Mouse (Mus musculus) hindbrain, embryonic 15.5 days (tissue): Measurements from ENCODE around the gene Twist1. TPM values are rescaled to one million over a fixed set of nuclear protein-coding genes. Genes with fewer than 3 reads are reported as not detected.

Experiments used
- ATAC-seq: fragments of 200-750 bp; cut with Nextera tagmentation; 2 replicates; pipeline ENCODE4 v1.8.0; 2017; ENCODE audit warnings: low read depth, moderate number of reproducible peaks, moderate TSS enrichment; ENCODE audit not compliant: low FRiP score
- H3K27ac ChIP-seq: fragments of 300-500 bp; sonication (generic); replicated peaks from 2 replicates; pipeline ENCODE4 v1.5.1; 2015; ENCODE audit warnings: mild to moderate bottlenecking, inconsistent platforms
- H3K27me3 ChIP-seq: fragments of 300-500 bp; sonication (generic); 2 replicates; pipeline ENCODE4 v1.6.1; 2015; ENCODE audit warnings: control low read depth, inconsistent platforms
- H3K36me3 ChIP-seq: fragments of 300-500 bp; sonication (generic); 2 replicates; pipeline ENCODE4 v1.6.1; 2015; ENCODE audit warnings: control low read depth, inconsistent platforms
- H3K4me1 ChIP-seq: fragments of 300-500 bp; sonication (generic); replicated peaks from 2 replicates; pipeline ENCODE4 v1.6.1; 2015; ENCODE audit warnings: control low read depth, inconsistent platforms
- H3K4me2 ChIP-seq: fragments of 300-500 bp; sonication (generic); 2 replicates; pipeline ENCODE4 v1.6.1; 2015; ENCODE audit warnings: moderate library complexity, mild to moderate bottlenecking, inconsistent platforms
- H3K4me3 ChIP-seq: fragments of 300-500 bp; sonication (generic); 2 replicates; pipeline ENCODE4 v1.5.1; 2015; ENCODE audit warnings: mild to moderate bottlenecking, inconsistent platforms
- H3K9ac ChIP-seq: fragments of 300-500 bp; sonication (generic); 2 replicates; pipeline ENCODE4 v1.6.1; 2015; ENCODE audit warnings: inconsistent platforms
- H3K9me3 ChIP-seq: fragments of 300-500 bp; sonication (generic); 2 replicates; pipeline ENCODE4 v1.6.1; 2016; ENCODE audit warnings: control low read depth, inconsistent platforms
- WGBS: fragments of 180-500 bp; shearing (Covaris S2); methylation state at CpG from one replicate; pipeline ENCODE4 v1.1.7; 2015; 5-methylcytosine and 5-hydroxymethylcytosine counted together
- polyA plus RNA-seq: library from polyadenylated mRNA; unstranded; fragments of >200 nt; fragmentation: Nextera tagmentation; extraction: Ambion mirVana; gene quantifications from 2 replicates; pipeline ENCODE4 v1.2.1, GENCODE M21; 2015

The Twist1 gene
- polyA plus RNA-seq, result 0.85 and 1.2 TPM in 2 replicates

DNA sequence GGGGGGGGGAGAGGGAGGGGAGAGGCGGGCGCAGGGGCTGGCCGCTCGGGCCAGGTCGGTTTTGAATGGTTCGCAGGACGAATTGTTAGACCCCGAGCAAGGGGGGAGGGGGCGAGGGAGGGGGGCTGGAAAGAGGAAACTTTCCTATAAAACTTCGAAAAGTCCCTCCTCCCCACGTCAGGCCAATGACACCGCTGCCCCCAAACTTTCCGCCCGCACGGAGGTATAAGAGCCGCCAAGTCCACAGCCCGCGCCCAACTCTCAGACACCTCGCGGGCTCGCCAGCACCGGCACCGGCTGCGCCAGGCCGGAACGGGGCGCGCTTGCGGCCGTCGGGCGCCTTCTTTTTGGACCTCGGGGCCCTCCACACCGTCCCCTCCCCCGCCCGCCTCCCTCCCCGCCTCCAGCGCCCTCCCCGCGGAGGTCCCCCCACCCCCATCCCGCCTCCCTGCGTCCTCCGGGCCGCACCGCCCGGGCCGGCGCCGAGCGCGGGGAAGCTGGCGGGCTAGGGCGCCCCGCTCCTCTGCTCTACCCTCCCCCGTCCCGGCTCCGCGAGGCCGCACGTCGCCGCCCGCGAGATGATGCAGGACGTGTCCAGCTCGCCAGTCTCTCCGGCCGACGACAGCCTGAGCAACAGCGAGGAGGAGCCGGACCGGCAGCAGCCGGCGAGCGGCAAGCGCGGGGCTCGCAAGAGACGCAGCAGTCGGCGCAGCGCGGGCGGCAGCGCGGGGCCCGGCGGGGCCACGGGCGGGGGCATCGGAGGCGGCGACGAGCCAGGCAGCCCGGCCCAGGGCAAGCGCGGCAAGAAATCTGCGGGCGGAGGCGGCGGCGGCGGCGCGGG, at the start of gene Twist1:
Gene Twist1 (plus strand): TSS at position 272 of the 841 bp plus-strand sequence.
- peak; percentile 65 for ATAC-seq
- Histone ChIP-seq H3K4me2 (peak within 1 kb of the TSS; percentile 75), H3K9ac (peak within 1 kb of the TSS; percentile 28; the same call in 1 of the 2 replicates), H3K9me3 (no peaks in the 10 kb centered on the region), H3K4me3 (peak within 1 kb of the TSS; percentile 41), H3K27me3 (peaks cover 80% of the 10 kb centered on the region), H3K27ac (no peak within 1 kb of the TSS; the same call in 1 of the 2 replicates), H3K4me1 (peaks cover 22% of the 10 kb centered on the region), H3K36me3 (no peaks in the 10 kb centered on the region)
- under 1% methylated on average over 65 of the region's 105 CpGs for WGBS

DNA sequence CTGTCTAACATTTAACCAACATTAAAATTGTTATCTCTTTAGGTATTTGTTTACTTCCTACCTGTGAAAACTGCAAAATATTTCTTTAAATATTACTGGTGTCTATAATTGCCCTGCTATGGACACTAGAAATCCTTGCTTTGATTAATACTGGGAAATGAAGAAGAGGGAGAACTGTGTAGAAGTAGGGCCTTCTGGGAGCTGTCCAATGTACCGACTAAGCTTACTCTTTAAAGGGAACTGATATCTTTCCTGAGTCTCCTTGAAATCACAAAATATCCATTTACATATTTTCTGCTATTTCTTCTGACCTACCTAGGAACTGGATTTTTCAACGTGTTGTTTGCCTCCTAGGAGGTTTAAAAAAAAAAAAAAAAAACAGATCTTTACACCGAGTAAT, 30.7 kb upstream of the Twist1 start:
- H3K36me3 ChIP-seq, result no peaks in the 10 kb centered on the region
- no peak overlapping the region for H3K9ac ChIP-seq
- ATAC-seq, result no peak
- 11% methylated on average over 3 of the region's 3 CpGs for WGBS
- no peaks in the 10 kb centered on the region for H3K9me3 ChIP-seq
- no peak overlapping the region for H3K4me3 ChIP-seq
- peaks cover 23% of the 10 kb centered on the region for H3K4me1 ChIP-seq
- H3K4me2 ChIP-seq, result no peak overlapping the region
- peaks cover 42% of the 10 kb centered on the region for H3K27me3 ChIP-seq
- H3K27ac ChIP-seq, result no peak overlapping the region

DNA sequence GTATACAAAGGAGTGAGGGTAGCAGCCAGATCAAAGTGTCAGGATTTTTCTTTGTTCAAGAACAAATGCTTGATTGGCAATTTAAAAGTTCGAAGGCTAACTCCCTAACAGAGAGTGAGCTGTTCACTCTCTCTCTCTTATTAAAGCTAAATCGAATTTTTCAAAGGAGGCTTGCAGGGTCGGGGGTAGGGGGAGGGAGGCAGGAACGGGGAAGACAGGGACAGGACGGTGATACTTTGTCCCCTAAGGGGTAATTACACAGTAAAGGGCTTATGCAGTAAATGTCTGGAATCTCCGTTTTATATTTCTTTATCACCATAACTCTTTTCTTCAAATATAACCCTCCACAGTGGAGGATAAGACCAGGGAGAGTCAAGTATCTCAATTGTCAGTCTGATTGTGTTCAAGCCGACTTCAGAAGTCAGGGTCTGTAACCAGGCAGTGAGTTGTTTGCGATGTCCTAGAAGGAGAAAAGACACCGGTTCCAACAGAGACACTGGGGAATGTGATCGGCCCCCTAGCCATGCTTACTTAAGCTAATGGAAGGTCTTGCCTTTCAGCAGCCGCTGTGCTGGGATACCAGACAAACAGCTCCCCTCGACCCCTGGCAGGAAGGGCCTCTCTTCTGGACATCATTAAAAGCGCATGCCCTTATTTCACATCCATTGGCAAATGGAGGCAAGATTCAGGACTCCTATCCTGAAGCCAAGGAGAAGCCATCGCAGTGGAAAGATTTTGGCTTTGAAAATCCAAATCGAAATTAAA, 30.0 kb upstream of the Twist1 start:
- Histone ChIP-seq H3K4me3 (peak overlapping the region; percentile 33; the same call in 1 of the 2 replicates), H3K27me3 (peaks cover 42% of the 10 kb centered on the region), H3K27ac (no peak overlapping the region), H3K4me2 (peak overlapping the region; percentile 62), H3K9me3 (no peaks in the 10 kb centered on the region), H3K36me3 (no peaks in the 10 kb centered on the region), H3K4me1 (peaks cover 23% of the 10 kb centered on the region), H3K9ac (no peak overlapping the region)
- 2% methylated on average over 15 of the region's 15 CpGs for WGBS
- peak; percentile 63; the same call in 1 of the 2 replicates for ATAC-seq

DNA sequence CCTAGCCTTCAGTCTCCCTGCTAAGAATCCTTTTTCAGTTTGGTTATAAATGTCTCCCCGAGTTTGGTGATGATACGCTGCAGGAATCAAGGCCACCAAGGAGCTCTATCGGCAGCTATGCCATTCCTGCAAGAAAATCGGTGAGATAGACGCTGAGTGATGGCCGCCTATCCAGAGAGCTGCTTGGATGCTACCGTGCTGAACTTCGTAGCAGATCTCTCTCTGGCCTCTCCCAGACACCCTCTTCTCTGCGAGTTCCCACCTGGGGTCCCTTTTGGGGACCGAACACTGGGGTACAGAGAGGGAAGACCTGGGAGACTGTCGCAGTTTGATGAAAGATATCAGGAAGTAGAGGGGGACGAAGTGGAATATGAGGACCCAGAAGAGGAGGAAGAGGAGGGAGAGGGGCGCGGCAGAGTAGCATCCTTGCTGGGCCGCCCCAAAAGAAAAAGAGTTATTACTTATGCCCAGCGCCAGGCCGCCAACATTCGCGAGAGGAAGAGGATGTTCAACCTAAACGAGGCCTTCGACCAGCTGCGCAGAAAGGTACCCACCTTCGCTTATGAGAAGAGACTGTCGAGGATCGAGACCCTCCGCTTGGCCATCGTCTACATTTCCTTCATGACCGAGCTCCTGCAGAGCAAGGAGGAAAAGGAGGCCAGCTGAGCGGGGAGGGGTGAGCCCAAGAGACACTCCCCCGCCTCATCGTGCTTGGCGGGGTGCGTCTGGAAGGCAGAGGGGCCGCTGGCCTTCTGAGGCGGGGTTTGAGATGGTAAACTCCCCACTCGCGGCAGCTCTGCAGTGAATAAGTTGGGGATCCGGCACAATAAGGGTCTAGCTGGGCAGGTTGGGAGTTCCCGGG, 28.9 kb upstream of the Twist1 start, which contains the start of gene Ferd3l:
Gene Ferd3l (plus strand): TSS at position 95 of the 862 bp plus-strand sequence.
- H3K9ac ChIP-seq, result peak within 1 kb of the TSS; percentile 20; the same call in 1 of the 2 replicates
- ATAC-seq, result peak; percentile 30; the same call in 1 of the 2 replicates

DNA sequence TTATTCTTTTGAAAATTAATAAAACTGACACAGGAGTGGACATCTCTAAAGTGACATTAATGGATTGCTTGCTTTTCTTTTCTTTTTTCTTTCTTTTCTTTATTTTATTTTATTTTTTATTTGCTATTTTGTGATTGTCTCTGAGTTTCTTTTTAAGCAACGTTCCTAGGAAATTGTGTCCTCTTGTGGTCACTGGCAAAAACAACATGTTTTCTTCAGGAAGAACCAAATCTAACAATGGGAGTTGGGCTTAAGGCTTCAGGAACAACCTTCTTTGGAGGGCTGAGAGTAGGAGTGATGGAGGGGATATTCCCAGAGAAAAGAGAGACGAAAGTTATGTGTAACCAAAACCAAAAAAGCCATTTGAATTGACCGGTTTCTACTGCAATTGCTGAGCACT, 4.6 kb upstream of the Twist1 start:
- Histone ChIP-seq H3K9me3 (no peaks in the 10 kb centered on the region), H3K36me3 (no peaks in the 10 kb centered on the region)
- WGBS, result 8% methylated on average over 3 of the region's 3 CpGs

More for the DNA sequence above, 28.9 kb upstream of the Twist1 start, which contains the start of gene Ferd3l:
- Histone ChIP-seq H3K27ac (no peak within 1 kb of the TSS), H3K9me3 (no peaks in the 10 kb centered on the region), H3K36me3 (no peaks in the 10 kb centered on the region), H3K4me1 (peaks cover 23% of the 10 kb centered on the region), H3K27me3 (peaks cover 42% of the 10 kb centered on the region), H3K4me3 (peak within 1 kb of the TSS; percentile 33), H3K4me2 (peak within 1 kb of the TSS; percentile 62)
- under 1% methylated on average over 39 of the region's 39 CpGs for WGBS

DNA sequence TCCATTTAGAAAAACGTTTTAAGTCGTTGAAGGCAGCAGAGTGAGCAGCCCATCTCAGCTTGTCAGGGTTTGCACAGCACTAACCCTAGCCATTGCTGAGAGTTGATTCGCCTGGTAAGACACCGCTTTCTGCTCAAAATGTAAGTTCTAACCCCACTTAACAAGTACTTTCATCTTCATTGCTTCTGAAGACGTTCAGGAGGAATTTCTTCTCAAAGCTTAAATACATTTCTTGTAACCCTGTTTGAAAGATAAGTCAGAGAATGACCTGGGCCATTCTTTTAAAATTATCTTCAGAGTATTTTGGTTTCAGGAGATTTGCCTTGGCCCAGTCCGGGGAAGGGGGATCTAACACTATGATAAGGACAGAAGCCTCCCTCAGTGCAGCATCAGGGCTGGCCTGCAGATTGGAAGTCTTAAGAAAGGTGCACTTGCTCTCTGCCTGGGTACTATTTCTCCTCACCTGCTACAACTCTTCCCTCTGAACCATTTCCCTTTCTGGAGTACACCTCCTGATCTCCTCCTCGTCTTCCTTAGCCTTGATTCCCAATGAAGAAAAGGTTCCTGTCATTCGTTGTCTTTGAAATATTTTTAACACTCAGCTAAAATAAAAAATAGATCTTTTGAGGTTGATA, 2.4 kb upstream of the Twist1 start:
- ATAC-seq, result no peak
- Histone ChIP-seq H3K4me2 (no peak overlapping the region), H3K9me3 (no peaks in the 10 kb centered on the region), H3K27me3 (peaks cover 69% of the 10 kb centered on the region), H3K4me3 (no peak overlapping the region), H3K36me3 (no peaks in the 10 kb centered on the region), H3K27ac (no peak overlapping the region), H3K9ac (no peak overlapping the region), H3K4me1 (peaks cover 22% of the 10 kb centered on the region)
- WGBS, result 6% methylated on average over 8 of the region's 8 CpGs

More for the DNA sequence above, 4.6 kb upstream of the Twist1 start:
- H3K27me3 ChIP-seq, result peaks cover 55% of the 10 kb centered on the region
- H3K27ac ChIP-seq, result no peak overlapping the region
- no peak overlapping the region for H3K9ac ChIP-seq
- ATAC-seq, result no peak
- no peak overlapping the region for H3K4me3 ChIP-seq
- no peak overlapping the region for H3K4me2 ChIP-seq
- peaks cover 12% of the 10 kb centered on the region for H3K4me1 ChIP-seq

DNA sequence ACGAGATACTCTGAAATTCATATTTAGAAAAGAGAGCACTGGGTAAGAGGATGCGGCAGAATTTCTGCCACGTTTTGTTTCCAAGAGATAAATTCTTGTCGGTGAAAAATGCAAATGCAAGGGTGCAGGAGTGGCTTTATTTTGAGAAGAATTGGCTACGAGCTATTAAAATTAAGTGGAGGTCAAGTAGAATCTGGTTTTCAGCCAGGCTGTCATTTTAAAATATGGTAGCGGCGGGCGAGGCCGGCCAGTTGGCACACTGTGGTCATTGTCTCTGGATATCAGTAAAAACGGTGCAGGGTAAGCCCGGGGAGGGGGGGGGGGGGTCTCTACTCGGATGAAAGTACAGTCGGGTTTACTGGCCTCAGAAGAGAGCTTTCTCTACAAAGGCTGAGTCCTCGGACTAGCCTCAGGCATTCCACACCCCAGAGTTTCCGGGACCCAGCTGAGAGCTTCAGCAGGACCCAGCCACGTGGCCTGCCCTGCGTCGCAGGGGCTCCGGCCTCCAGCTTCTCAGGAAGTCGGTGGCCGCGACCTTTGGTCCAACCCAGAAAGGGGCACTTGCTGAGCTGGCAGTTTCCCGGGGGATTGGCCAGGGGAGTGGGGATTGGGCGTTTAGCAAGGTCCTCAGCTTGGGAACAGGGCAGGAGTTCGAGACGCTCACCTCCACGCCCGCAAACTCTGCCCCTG, 1.7 kb upstream of the Twist1 start:
- Histone ChIP-seq H3K36me3 (no peaks in the 10 kb centered on the region), H3K27me3 (peaks cover 71% of the 10 kb centered on the region), H3K4me3 (no peak overlapping the region), H3K9me3 (no peaks in the 10 kb centered on the region), H3K4me1 (peaks cover 22% of the 10 kb centered on the region), H3K4me2 (peak overlapping the region; percentile 21), H3K27ac (no peak overlapping the region), H3K9ac (no peak overlapping the region)
- ATAC-seq, result no peak
- WGBS, result 1% methylated on average over 28 of the region's 28 CpGs

DNA sequence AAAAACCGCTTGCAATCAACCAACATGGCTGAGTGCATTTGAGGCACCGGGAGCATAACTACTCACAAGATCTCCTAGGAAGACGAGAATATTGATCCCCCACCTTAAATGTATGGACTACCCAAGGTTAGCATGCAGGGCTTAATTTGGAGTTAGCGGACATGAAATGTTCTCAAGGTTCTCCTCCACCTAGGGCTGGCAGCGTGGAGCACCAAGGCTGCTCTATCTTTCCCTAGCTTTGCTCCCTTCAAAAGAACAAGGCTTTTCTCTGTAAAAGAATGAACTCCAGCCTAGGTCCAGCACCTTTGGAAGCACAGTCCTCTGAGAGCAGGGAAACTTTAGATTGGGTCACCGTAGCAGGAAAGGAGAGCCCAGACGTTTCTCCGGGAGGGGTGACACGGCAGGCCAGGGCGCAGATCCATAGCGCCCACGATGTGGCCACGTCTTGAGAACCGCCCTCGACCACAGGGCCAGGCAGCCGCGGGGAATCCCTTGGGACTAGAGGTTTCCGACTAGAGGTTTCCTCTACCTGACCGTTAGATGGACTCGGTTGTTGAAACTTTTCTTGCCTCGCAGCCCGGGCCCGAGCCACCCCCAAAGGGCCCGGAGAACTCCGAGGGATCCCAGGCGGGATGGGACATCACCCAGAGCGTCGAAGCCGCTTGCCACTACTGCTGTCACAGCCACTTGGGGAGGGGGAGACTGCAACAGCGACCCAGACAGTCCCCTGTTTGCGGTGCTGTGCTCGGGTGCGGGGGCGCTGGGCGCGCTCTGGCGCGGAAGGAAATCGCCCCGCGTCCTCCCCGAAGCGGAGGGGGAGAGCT, 683 bp upstream of the Twist1 start:
- peak; percentile 51 for ATAC-seq
- peak overlapping the region; percentile 75 for H3K4me2 ChIP-seq
- no peaks in the 10 kb centered on the region for H3K36me3 ChIP-seq
- no peaks in the 10 kb centered on the region for H3K9me3 ChIP-seq
- no peak overlapping the region for H3K9ac ChIP-seq
- peak overlapping the region; percentile 41 for H3K4me3 ChIP-seq
- H3K27me3 ChIP-seq, result peaks cover 74% of the 10 kb centered on the region
- WGBS, result under 1% methylated on average over 42 of the region's 43 CpGs
- H3K4me1 ChIP-seq, result peaks cover 22% of the 10 kb centered on the region
- H3K27ac ChIP-seq, result no peak overlapping the region; the same call in 1 of the 2 replicates

DNA sequence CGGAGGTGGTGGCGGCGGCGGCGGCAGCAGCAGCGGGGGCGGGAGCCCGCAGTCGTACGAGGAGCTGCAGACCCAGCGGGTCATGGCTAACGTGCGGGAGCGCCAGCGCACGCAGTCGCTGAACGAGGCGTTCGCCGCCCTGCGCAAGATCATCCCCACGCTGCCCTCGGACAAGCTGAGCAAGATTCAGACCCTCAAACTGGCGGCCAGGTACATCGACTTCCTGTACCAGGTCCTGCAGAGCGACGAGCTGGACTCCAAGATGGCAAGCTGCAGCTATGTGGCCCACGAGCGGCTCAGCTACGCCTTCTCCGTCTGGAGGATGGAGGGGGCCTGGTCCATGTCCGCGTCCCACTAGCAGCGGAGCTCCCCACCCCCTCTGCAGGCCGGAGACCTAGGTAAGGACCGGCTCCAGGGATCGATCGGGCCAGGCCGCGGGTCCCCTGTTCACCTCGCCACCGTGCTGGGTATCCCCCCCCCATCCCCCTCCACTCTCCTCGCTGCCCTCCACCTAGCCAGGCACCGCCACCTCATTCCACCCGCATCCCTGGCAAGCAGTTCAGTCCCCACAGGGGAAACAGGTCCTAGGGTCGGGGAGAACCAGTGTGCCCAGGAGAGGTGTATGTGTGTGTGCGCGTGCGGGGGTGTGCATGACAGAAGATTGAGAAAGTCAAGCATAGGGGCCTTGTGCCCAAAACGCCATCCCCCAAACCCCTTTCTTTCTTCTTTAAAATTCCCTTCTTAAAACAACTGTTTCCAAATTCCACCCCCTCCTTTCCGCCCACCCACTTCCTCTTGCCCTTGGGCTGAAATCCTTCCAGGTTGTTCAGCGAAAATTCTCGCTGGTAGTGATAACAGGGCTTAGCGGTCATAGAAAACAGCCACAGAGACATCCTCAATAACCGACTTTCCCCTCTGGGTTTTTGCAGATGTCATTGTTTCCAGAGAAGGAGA, 1.0 kb downstream of the Twist1 start:
- Histone ChIP-seq H3K27me3 (peaks cover 82% of the 10 kb centered on the region), H3K4me2 (peak overlapping the region; percentile 75), H3K36me3 (no peaks in the 10 kb centered on the region), H3K9ac (peak overlapping the region; percentile 28; the same call in 1 of the 2 replicates), H3K27ac (no peak overlapping the region), H3K4me1 (peaks cover 22% of the 10 kb centered on the region), H3K4me3 (peak overlapping the region; percentile 41), H3K9me3 (no peaks in the 10 kb centered on the region)
- ATAC-seq, result peak; percentile 13; the same call in 1 of the 2 replicates
- under 1% methylated on average over 54 of the region's 56 CpGs for WGBS
